Mouse (Mus musculus) left cerebral cortex, adult 2 months (tissue): ENCODE measurements at regions not wholly inside any gene's neighbourhood (a gene's known extent, or its start where the extent isn't known, plus 50 kb on each side); places are given as distances from the start of the nearest gene placed in this dataset.

ENCODE experiments used
- DNase-seq, 2 experiments: peaks; one replicate each; pipeline ENCODE4 v3.0.0; 2021 to 2022; ENCODE audit warnings: low spot score in 2 of 2, mixed read lengths in 1 of 2; ENCODE audit errors: extremely low spot score in 1 of 2
- H3K27ac ChIP-seq: fragments of 200-600 bp; 2 replicates; pipeline ENCODE4 v1.8.1; 2022
- H3K4me3 ChIP-seq: fragments of 200-600 bp; 2 replicates; pipeline ENCODE4 v1.8.1; 2022
- CTCF ChIP-seq: fragments of 200-600 bp; IDR thresholded peaks from 2 replicates; pipeline ENCODE4 v1.8.1; 2022; ENCODE audit warnings: antibody characterized with exemption, mild to moderate bottlenecking, moderate library complexity
- intact Hi-C: fragments of 180-260 bp; cut with DNase I; formaldehyde crosslinking; loops from one replicate; pipeline ENCODE4 v1.15.1; 2025

GRCm38 (mm10) chr2:137687208-137687607, 569.2 kb upstream of the Btbd3 start:
- no peak for DNase-seq
- TF ChIP-seq CTCF, result no peak
- no peak overlapping the region for H3K27ac ChIP-seq
- H3K4me3 ChIP-seq, result no peak overlapping the region
- intact Hi-C loops, result no loop called here

GRCm38 (mm10) chr2:137686735-137687134, 569.6 kb upstream of the Btbd3 start:
- Histone ChIP-seq H3K27ac (no peak overlapping the region), H3K4me3 (no peak overlapping the region)
- intact Hi-C loops, result no loop called here
- no peak for DNase-seq
- TF ChIP-seq CTCF, result no peak

- intact Hi-C loops, result no loop called here
- DNase-seq, result no peak
- H3K27ac ChIP-seq, result no peak overlapping the region
- TF ChIP-seq CTCF, result no peak
- H3K4me3 ChIP-seq, result no peak overlapping the region
Measured at GRCm38 (mm10) chr2:137681762-137682161, 565.3 kb upstream of the Jag1 start.

- H3K27ac ChIP-seq, result no peak overlapping the region
- no peak for DNase-seq
- no peak for TF ChIP-seq CTCF
- intact Hi-C loops, result no loop called here
- no peak overlapping the region for H3K4me3 ChIP-seq
Measured at GRCm38 (mm10) chr2:137663171-137663570, 546.7 kb upstream of the Jag1 start.

GRCm38 (mm10) chr2:137662216-137662615, 545.8 kb upstream of the Jag1 start:
- Histone ChIP-seq H3K27ac (no peak overlapping the region), H3K4me3 (no peak overlapping the region)
- intact Hi-C loops, result no loop called here
- no peak for TF ChIP-seq CTCF
- no peak for DNase-seq

- H3K27ac ChIP-seq, result no peak overlapping the region
- intact Hi-C loops, result no loop called here
- no peak for DNase-seq
- TF ChIP-seq CTCF, result no peak
- H3K4me3 ChIP-seq, result no peak overlapping the region
Measured at GRCm38 (mm10) chr2:137660449-137660848, 544.0 kb upstream of the Jag1 start.

- no peak for TF ChIP-seq CTCF
- Histone ChIP-seq H3K27ac (no peak overlapping the region), H3K4me3 (no peak overlapping the region)
- intact Hi-C loops, result no loop called here
- no peak for DNase-seq
Measured at GRCm38 (mm10) chr2:137654296-137654695, 537.9 kb upstream of the Jag1 start.

GRCm38 (mm10) chr2:137644160-137644559, 527.7 kb upstream of the Jag1 start:
- no peak overlapping the region for H3K27ac ChIP-seq
- TF ChIP-seq CTCF, result no peak
- intact Hi-C loops, result no loop called here
- no peak overlapping the region for H3K4me3 ChIP-seq
- no peak for DNase-seq

- intact Hi-C loops, result no loop called here
- Histone ChIP-seq H3K27ac (no peak overlapping the region), H3K4me3 (no peak overlapping the region)
- TF ChIP-seq CTCF, result no peak
- DNase-seq, result no peak
Measured at GRCm38 (mm10) chr2:137643269-137644055, 527.0 kb upstream of the Jag1 start.

GRCm38 (mm10) chr2:137635019-137635621, 518.7 kb upstream of the Jag1 start:
- DNase-seq, result no peak
- H3K4me3 ChIP-seq, result no peak overlapping the region
- no peak overlapping the region for H3K27ac ChIP-seq
- TF ChIP-seq CTCF, result no peak
- intact Hi-C loops, result no loop called here

GRCm38 (mm10) chr2:137616637-137617036, 500.2 kb upstream of the Jag1 start:
- Histone ChIP-seq H3K4me3 (no peak overlapping the region), H3K27ac (no peak overlapping the region)
- intact Hi-C loops, result loop anchor here (5.0 kb wide), 1 partner anchor 106 kb away; no protein-coding TSS in a partner anchor
- TF ChIP-seq CTCF, result no peak
- DNase-seq, result no peak

- intact Hi-C loops, result no loop called here
- Histone ChIP-seq H3K27ac (no peak overlapping the region), H3K4me3 (no peak overlapping the region)
- no peak for TF ChIP-seq CTCF
- no peak for DNase-seq
Measured at GRCm38 (mm10) chr2:137613791-137614190, 497.3 kb upstream of the Jag1 start.

GRCm38 (mm10) chr2:137608506-137608905, 492.1 kb upstream of the Jag1 start:
- no peak overlapping the region for H3K4me3 ChIP-seq
- DNase-seq, result no peak
- H3K27ac ChIP-seq, result no peak overlapping the region
- TF ChIP-seq CTCF, result no peak
- intact Hi-C loops, result no loop called here
